Mouse (Mus musculus) olfactory bulb, adult 2 months (tissue): Measurements from ENCODE around the gene Olfr463. TPM values are rescaled to one million over a fixed set of nuclear protein-coding genes. Genes with fewer than 3 reads are reported as not detected.
"Not testable (repeated sequence)": the region's sequence is repeated elsewhere in the genome, so short reads cannot be mapped to it uniquely, and the experiment has no call there.

Source experiments
- H3K27ac ChIP-seq: fragments of 200-500 bp; 2 replicates; pipeline ENCODE4 v1.5.1; 2012; ENCODE audit warnings: low read depth, low read length; ENCODE audit not compliant: insufficient read depth
- H3K4me1 ChIP-seq: fragments of 200-500 bp; 2 replicates; pipeline ENCODE4 v1.6.1; 2012; ENCODE audit warnings: low read length; ENCODE audit not compliant: control insufficient read depth, insufficient read depth
- H3K4me3 ChIP-seq: fragments of 200-500 bp; 2 replicates; pipeline ENCODE4 v1.5.1; 2012; ENCODE audit warnings: mild to moderate bottlenecking, low read depth, low read length, moderate library complexity; ENCODE audit not compliant: insufficient read depth
- CTCF ChIP-seq: fragments of 200-500 bp; IDR thresholded peaks from 2 replicates; pipeline ENCODE4 v1.5.1; 2012; ENCODE audit warnings: low read depth, mild to moderate bottlenecking, low read length, moderate library complexity; ENCODE audit not compliant: insufficient read depth
- POLR2A ChIP-seq: fragments of 200-500 bp; IDR thresholded peaks from 2 replicates; pipeline ENCODE4 v1.6.1; 2012; ENCODE audit warnings: mild to moderate bottlenecking, low read depth, low read length, moderate library complexity; ENCODE audit not compliant: insufficient read depth
- WGBS: fragments of 180-500 bp; shearing (Covaris S2); methylation state at CpG from one replicate; pipeline ENCODE4 v1.1.7; 2018; 5-methylcytosine and 5-hydroxymethylcytosine counted together
- polyA plus RNA-seq: library from polyadenylated mRNA; stranded (reverse); fragments of >200 nt; gene quantifications from 2 replicates; pipeline ENCODE4 v1.2.4, GENCODE M21; 2012; ENCODE audit warnings: low replicate concordance; ENCODE audit not compliant: missing spikeins, insufficient read depth, insufficient read length

Olfr463 gene
- polyA plus RNA-seq, 1 experiment, result not detected

GRCm38 (mm10) chr11:87884856-87885255 is 12.3 kb downstream of the Olfr463 start:
- 82% methylated on average over 5 of the region's 5 CpGs for WGBS
- Histone ChIP-seq H3K27ac (no peak overlapping the region), H3K4me3 (no peak overlapping the region), H3K4me1 (no peaks in the 10 kb centered on the region)
- TF ChIP-seq POLR2A (no peak), CTCF (no peak)

- H3K27ac ChIP-seq, result no peak overlapping the region
- WGBS, result 34% methylated on average over 5 of the region's 5 CpGs
- TF ChIP-seq POLR2A (no peak), CTCF (no peak)
- no peak overlapping the region for H3K4me3 ChIP-seq
- H3K4me1 ChIP-seq, result no peaks in the 10 kb centered on the region
Measured at GRCm38 (mm10) chr11:87883493-87883892, 13.7 kb downstream of the Olfr463 start.

GRCm38 (mm10) chr11:87881714-87882113 is 15.5 kb downstream of the Olfr463 start:
- TF ChIP-seq POLR2A (no peak), CTCF (no peak)
- 75% methylated on average over 4 of the region's 4 CpGs for WGBS
- no peaks in the 10 kb centered on the region for H3K4me1 ChIP-seq

GRCm38 (mm10) chr11:87879826-87880225 is 17.4 kb downstream of the Olfr463 start:
- 58% methylated on average over 9 of the region's 9 CpGs for WGBS
- TF ChIP-seq POLR2A (no peak), CTCF (no peak)

More at GRCm38 (mm10) chr11:87881714-87882113, 15.5 kb downstream of the Olfr463 start:
- Histone ChIP-seq H3K4me3 (no peak overlapping the region), H3K27ac (no peak overlapping the region)

GRCm38 (mm10) chr11:87875436-87875835 is 21.8 kb downstream of the Olfr463 start, which contains the start of gene Epx:
Gene Epx, minus strand, starts transcription at chr11:87875536.
- Histone ChIP-seq H3K4me1 (no peaks in the 10 kb centered on the region), H3K27ac (no peak within 1 kb of the TSS), H3K4me3 (no peak within 1 kb of the TSS)
- no peak for TF ChIP-seq CTCF
- TF ChIP-seq POLR2A, result no peak
- WGBS, result 78% methylated on average over 6 of the region's 6 CpGs

More at GRCm38 (mm10) chr11:87879826-87880225, 17.4 kb downstream of the Olfr463 start:
- no peak overlapping the region for H3K27ac ChIP-seq
- H3K4me3 ChIP-seq, result no peak overlapping the region
- no peaks in the 10 kb centered on the region for H3K4me1 ChIP-seq

GRCm38 (mm10) chr11:87871766-87872165 is 25.4 kb downstream of the Olfr463 start:
- Histone ChIP-seq H3K4me3 (no peak overlapping the region), H3K27ac (no peak overlapping the region), H3K4me1 (no peaks in the 10 kb centered on the region)
- 27% methylated on average over 8 of the region's 8 CpGs for WGBS
- TF ChIP-seq POLR2A (no peak), CTCF (no peak)

GRCm38 (mm10) chr11:87870096-87870495 is 27.1 kb downstream of the Olfr463 start:
- TF ChIP-seq CTCF, result no peak

GRCm38 (mm10) chr11:87866891-87867290 is 30.3 kb downstream of the Olfr463 start:
- H3K27ac ChIP-seq, H3K4me1 ChIP-seq, H3K4me3 ChIP-seq: not testable (repeated sequence)
- WGBS, result 82% methylated on average over 1 of the region's 2 CpGs

More at GRCm38 (mm10) chr11:87870096-87870495, 27.1 kb downstream of the Olfr463 start:
- H3K27ac ChIP-seq, result no peak overlapping the region
- 93% methylated on average over 2 of the region's 2 CpGs for WGBS
- no peak overlapping the region for H3K4me3 ChIP-seq
- no peaks in the 10 kb centered on the region for H3K4me1 ChIP-seq

GRCm38 (mm10) chr11:87862805-87863204 is 34.4 kb downstream of the Olfr463 start:
- Histone ChIP-seq H3K4me1 (no peaks in the 10 kb centered on the region), H3K4me3 (no peak overlapping the region), H3K27ac (no peak overlapping the region)
- WGBS, result 96% methylated on average over 13 of the region's 13 CpGs
- TF ChIP-seq CTCF (no peak), POLR2A (no peak)

GRCm38 (mm10) chr11:87860426-87860825 is 36.8 kb downstream of the Olfr463 start:
- TF ChIP-seq POLR2A (no peak), CTCF (no peak)
- WGBS, result 86% methylated on average over 9 of the region's 9 CpGs
- Histone ChIP-seq H3K4me3 (no peak overlapping the region), H3K27ac (no peak overlapping the region), H3K4me1 (no peaks in the 10 kb centered on the region)
